Mouse (Mus musculus): ENCODE measurements at regions not wholly inside any gene's neighbourhood (a gene's known extent, or its start where the extent isn't known, plus 50 kb on each side); places are given as distances from the start of the nearest gene placed in this dataset.

GRCm38 (mm10) chr2:56083226-56083625 is 647.5 kb downstream of the Kcnj3 start:
- intact Hi-C loops (cut with DNase I) = no loop called here
- no peak overlapping the region for H3K4me3 ChIP-seq
- no peak for DNase-seq (ENCODE audit: extremely low spot score in 1 of 2, low spot score in 2 of 2)
- no peak for TF ChIP-seq CTCF (IDR thresholded peaks at IDR 0.05)
- H3K27ac ChIP-seq = no peak overlapping the region

- Histone ChIP-seq H3K4me3 (no peak overlapping the region), H3K27ac (no peak overlapping the region)
- intact Hi-C loops (cut with DNase I) = no loop called here
- DNase-seq (ENCODE audit: extremely low spot score in 1 of 2, low spot score in 2 of 2) = no peak
- peak; percentile 58 for TF ChIP-seq CTCF (IDR thresholded peaks at IDR 0.05)
Observed at GRCm38 (mm10) chr2:56109531-56109930, 673.8 kb downstream of the Kcnj3 start.

GRCm38 (mm10) chr2:56109975-56110374 is 674.2 kb downstream of the Kcnj3 start:
- no peak overlapping the region for H3K4me3 ChIP-seq
- DNase-seq (ENCODE audit: extremely low spot score in 1 of 2, low spot score in 2 of 2) = no peak
- intact Hi-C loops (cut with DNase I) = no loop called here
- TF ChIP-seq CTCF (IDR thresholded peaks at IDR 0.05) = no peak
- H3K27ac ChIP-seq = no peak overlapping the region

- H3K27ac ChIP-seq = no peak overlapping the region
- intact Hi-C loops (cut with DNase I) = loop anchor here (1.0 to 2.0 kb wide), 2 partner anchors 1718 to 1805 kb away; no protein-coding TSS in a partner anchor
- peak; percentile 87 for TF ChIP-seq CTCF (IDR thresholded peaks at IDR 0.05)
- DNase-seq (ENCODE audit: extremely low spot score in 1 of 2, low spot score in 2 of 2) = peak in 1 of 2 experiments; percentile 12
- no peak overlapping the region for H3K4me3 ChIP-seq
Observed at GRCm38 (mm10) chr2:56114469-56114868, 678.7 kb downstream of the Kcnj3 start.

DNA sequence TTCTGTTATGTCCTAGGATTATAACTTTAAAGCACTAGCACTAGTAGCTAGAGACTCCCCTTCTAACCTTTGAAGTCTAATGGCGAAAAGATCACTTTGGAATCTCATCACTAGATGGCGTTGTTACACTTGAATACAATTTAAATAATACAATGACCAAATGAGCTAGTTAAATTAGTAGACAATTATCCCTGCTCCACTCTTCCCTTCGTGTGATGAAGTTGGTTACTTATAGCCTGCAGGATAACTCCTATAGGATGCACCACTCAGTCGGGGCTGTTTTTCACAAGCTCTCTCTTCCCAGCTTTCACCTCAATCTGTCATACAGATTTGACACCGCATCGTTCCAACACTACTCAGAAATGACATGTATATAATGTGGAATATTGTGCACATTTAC is 683.6 kb downstream of the Kcnj3 start:
- DNase-seq (ENCODE audit: extremely low spot score in 1 of 2, low spot score in 2 of 2) = peak in 1 of 2 experiments; percentile 9
- Histone ChIP-seq H3K4me3 (no peak overlapping the region), H3K27ac (no peak overlapping the region)
- intact Hi-C loops (cut with DNase I) = loop anchor here (1.0 to 5.0 kb wide), 4 partner anchors 1003 to 1653 kb away; partner anchors contain the start of gene Nr4a2
- peak; percentile 69 for TF ChIP-seq CTCF (IDR thresholded peaks at IDR 0.05)

GRCm38 (mm10) chr2:56147107-56147615 is 711.4 kb downstream of the Kcnj3 start:
- intact Hi-C loops (cut with DNase I) = no loop called here
- H3K27ac ChIP-seq = no peak overlapping the region
- no peak for DNase-seq (ENCODE audit: extremely low spot score in 1 of 2, low spot score in 2 of 2)
- H3K4me3 ChIP-seq = no peak overlapping the region
- TF ChIP-seq CTCF (IDR thresholded peaks at IDR 0.05) = no peak

GRCm38 (mm10) chr2:56196449-56196848 is 760.7 kb downstream of the Kcnj3 start:
- peak in 1 of 2 experiments; percentile 14 for DNase-seq (ENCODE audit: extremely low spot score in 1 of 2, low spot score in 2 of 2)
- intact Hi-C loops (cut with DNase I) = no loop called here

GRCm38 (mm10) chr2:56227476-56227875 is 791.7 kb downstream of the Kcnj3 start:
- intact Hi-C loops (cut with DNase I) = no loop called here
- DNase-seq (ENCODE audit: extremely low spot score in 1 of 2, low spot score in 2 of 2) = no peak
- H3K27ac ChIP-seq = no peak overlapping the region
- no peak overlapping the region for H3K4me3 ChIP-seq
- no peak for TF ChIP-seq CTCF (IDR thresholded peaks at IDR 0.05)

More at GRCm38 (mm10) chr2:56196449-56196848, 760.7 kb downstream of the Kcnj3 start:
- TF ChIP-seq CTCF (IDR thresholded peaks at IDR 0.05) = no peak
- Histone ChIP-seq H3K4me3 (no peak overlapping the region), H3K27ac (no peak overlapping the region)

DNA sequence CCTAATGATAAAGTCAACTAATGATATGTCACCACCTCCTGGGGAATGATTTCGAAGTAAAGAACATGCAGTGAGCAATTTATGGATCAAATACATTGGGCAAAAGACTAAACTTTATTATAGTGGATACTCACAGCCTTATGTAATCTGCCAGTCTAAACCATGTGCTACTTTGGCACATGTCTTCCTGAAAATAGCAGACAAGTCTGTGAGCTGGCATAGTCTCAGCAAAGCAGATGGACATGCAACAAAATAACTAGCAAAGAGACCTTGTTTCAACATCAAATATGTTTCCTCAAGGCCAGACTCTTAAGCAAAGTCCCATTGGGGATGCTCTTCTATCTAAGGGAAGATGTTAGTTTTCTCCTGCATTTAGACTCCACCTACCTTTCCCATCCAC is 797.3 kb downstream of the Kcnj3 start:
- intact Hi-C loops (cut with DNase I) = no loop called here
- no peak overlapping the region for H3K27ac ChIP-seq
- TF ChIP-seq CTCF (IDR thresholded peaks at IDR 0.05) = no peak
- DNase-seq (ENCODE audit: extremely low spot score in 1 of 2, low spot score in 2 of 2) = no peak
- no peak overlapping the region for H3K4me3 ChIP-seq

- no peak for TF ChIP-seq CTCF (IDR thresholded peaks at IDR 0.05)
- intact Hi-C loops (cut with DNase I) = no loop called here
- peak in 1 of 2 experiments; percentile 8 for DNase-seq (ENCODE audit: extremely low spot score in 1 of 2, low spot score in 2 of 2)
- Histone ChIP-seq H3K27ac (no peak overlapping the region), H3K4me3 (no peak overlapping the region)
Observed at GRCm38 (mm10) chr2:56257044-56257954, 821.5 kb downstream of the Kcnj3 start.

DNA sequence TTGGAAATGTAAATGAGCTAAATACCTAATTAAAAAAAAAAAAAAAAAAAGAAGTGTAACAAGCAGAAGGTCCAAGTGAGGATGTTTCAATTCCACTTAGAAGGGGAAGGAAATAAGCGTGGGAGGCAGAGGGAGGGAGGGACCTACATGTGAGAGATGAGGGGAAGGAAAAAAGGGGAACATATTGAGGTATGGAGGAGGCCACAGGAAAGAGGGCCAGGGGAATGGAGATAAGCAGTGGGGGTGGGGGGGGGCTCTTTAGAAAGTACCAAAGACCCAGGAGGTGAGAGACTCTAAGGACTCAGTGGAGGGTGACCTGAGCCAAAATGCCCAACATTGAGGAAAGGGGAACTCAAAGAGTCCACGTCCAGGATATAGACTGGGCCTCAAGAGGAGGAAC is 818.9 kb downstream of the Nr4a2 start:
- H3K27ac ChIP-seq = no peak overlapping the region
- intact Hi-C loops (cut with DNase I) = no loop called here
- no peak overlapping the region for H3K4me3 ChIP-seq
- no peak for TF ChIP-seq CTCF (IDR thresholded peaks at IDR 0.05)
- DNase-seq (ENCODE audit: extremely low spot score in 1 of 2, low spot score in 2 of 2) = no peak

DNA sequence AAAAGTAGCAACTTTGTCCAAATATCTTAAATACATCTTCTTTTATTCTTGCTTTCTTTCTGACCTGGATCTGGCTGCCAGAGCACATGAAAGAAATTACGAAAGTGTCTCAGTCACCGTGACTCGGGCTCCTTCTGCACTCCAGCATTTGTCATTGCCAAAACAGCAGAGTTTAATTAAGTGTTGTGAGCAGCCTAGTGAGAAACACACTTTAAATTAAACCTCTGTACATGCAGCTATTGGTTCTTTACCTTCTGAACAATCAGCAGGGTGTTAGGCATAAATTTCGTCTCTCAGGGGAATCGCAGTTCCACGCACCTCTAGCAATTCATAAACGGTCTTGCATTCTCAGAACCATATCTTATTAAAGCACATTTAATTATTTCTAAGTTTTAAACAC is 802.1 kb downstream of the Nr4a2 start:
- intact Hi-C loops (cut with DNase I) = no loop called here
- no peak overlapping the region for H3K4me3 ChIP-seq
- no peak for DNase-seq (ENCODE audit: extremely low spot score in 1 of 2, low spot score in 2 of 2)
- no peak for TF ChIP-seq CTCF (IDR thresholded peaks at IDR 0.05)
- no peak overlapping the region for H3K27ac ChIP-seq
